Mouse (Mus musculus) MEL (cell line): ENCODE results near the gene N4bp2l2. TPM values are rescaled to one million over a fixed set of nuclear protein-coding genes. Genes with fewer than 3 reads are reported as not detected.

Source experiments
- DNase-seq: peaks from one replicate; pipeline ENCODE4 v3.0.0; 2011; ENCODE audit warnings: low read depth, low spot score
- H3K27ac ChIP-seq: 2 replicates; pipeline ENCODE4 v1.5.1; 2012; ENCODE audit warnings: low read depth, mild to moderate bottlenecking, control low read depth, low read length, moderate library complexity; ENCODE audit not compliant: control insufficient read depth
- H3K27me3 ChIP-seq, 2 experiments: fragments of 150-350 bp in 1 of 2; sonication (generic) in 1 of 2; 2 replicates each; pipeline ENCODE4 v1.6.1; 2012; ENCODE audit warnings: low read length in 2 of 2, mild to moderate bottlenecking in 2 of 2, improper control_type of control experiment in 1 of 2, moderate library complexity in 1 of 2; ENCODE audit not compliant: insufficient read depth in 2 of 2, control insufficient read depth in 1 of 2
- H3K36me3 ChIP-seq, 2 experiments: 2 replicates each; pipeline ENCODE4 v1.6.1; 2012 to 2014; ENCODE audit warnings: low read length in 2 of 2, improper control_type of control experiment in 1 of 2, inconsistent platforms in 1 of 2, mild to moderate bottlenecking in 1 of 2; ENCODE audit not compliant: insufficient read depth in 2 of 2, control insufficient read depth in 1 of 2
- H3K4me1 ChIP-seq, 2 experiments: fragments of 150-350 bp in 1 of 2; sonication (generic) in 1 of 2; 2 replicates each; pipeline ENCODE4 v1.6.1; 2012; ENCODE audit warnings: low read length in 2 of 2, improper control_type of control experiment in 1 of 2, mild to moderate bottlenecking in 1 of 2; ENCODE audit not compliant: insufficient read depth in 2 of 2, control insufficient read depth in 1 of 2
- H3K4me3 ChIP-seq, 2 experiments: fragments of 150-350 bp in 1 of 2; sonication (generic) in 1 of 2; 2 replicates each; pipeline ENCODE4 v1.5.1; 2012; ENCODE audit warnings: low read depth in 2 of 2, low read length in 2 of 2, mild to moderate bottlenecking in 2 of 2, moderate library complexity in 2 of 2, control low read depth in 1 of 2, improper control_type of control experiment in 1 of 2; ENCODE audit not compliant: control insufficient read depth in 1 of 2, insufficient read depth in 1 of 2
- H3K79me2 ChIP-seq: 2 replicates; pipeline ENCODE4 v1.6.1; 2012; ENCODE audit warnings: mild to moderate bottlenecking, low read length, moderate library complexity; ENCODE audit not compliant: control insufficient read depth, poor library complexity, insufficient read depth
- H3K9ac ChIP-seq: 2 replicates; pipeline ENCODE4 v1.6.1; 2012; ENCODE audit warnings: low read depth, mild to moderate bottlenecking, control low read depth, low read length, moderate library complexity; ENCODE audit not compliant: control insufficient read depth, poor library complexity, severe bottlenecking
- H3K9me3 ChIP-seq: fragments of 150-350 bp; sonication (generic); replicated peaks from 2 replicates; pipeline ENCODE4 v1.6.1; 2012; ENCODE audit warnings: mild to moderate bottlenecking, low read length, improper control_type of control experiment, moderate library complexity; ENCODE audit not compliant: insufficient read depth
- CHD2 ChIP-seq: IDR thresholded peaks from 2 replicates; pipeline ENCODE4 v1.6.1; 2011; ENCODE audit warnings: low read length, improper control_type of control experiment
- ELF1 ChIP-seq: IDR thresholded peaks from 2 replicates; pipeline ENCODE4 v1.6.1; 2014; ENCODE audit warnings: low read depth, mild to moderate bottlenecking, inconsistent platforms, low read length, improper control_type of control experiment, moderate library complexity
- HCFC1 ChIP-seq: IDR thresholded peaks from 2 replicates; pipeline ENCODE4 v1.6.1; 2012; ENCODE audit warnings: low read depth, mild to moderate bottlenecking, inconsistent platforms, low read length, improper control_type of control experiment, moderate library complexity
- JUND ChIP-seq: IDR thresholded peaks from 2 replicates; pipeline ENCODE4 v1.6.1; 2011; ENCODE audit warnings: low read depth, mild to moderate bottlenecking, improper control_type of control experiment, low read length
- MAX ChIP-seq: IDR thresholded peaks from 2 replicates; pipeline ENCODE4 v1.6.1; 2011; ENCODE audit warnings: low read length, improper control_type of control experiment
- MAZ ChIP-seq: IDR thresholded peaks from 2 replicates; pipeline ENCODE4 v1.6.1; 2012; ENCODE audit warnings: low read depth, mild to moderate bottlenecking, inconsistent platforms, low read length, improper control_type of control experiment
- MEF2A ChIP-seq: IDR thresholded peaks from 2 replicates; pipeline ENCODE4 v1.6.1; 2014; ENCODE audit warnings: low read depth, mild to moderate bottlenecking, inconsistent platforms, low read length, improper control_type of control experiment; ENCODE audit not compliant: poor library complexity, insufficient replicate concordance, severe bottlenecking; ENCODE audit errors: extremely low read depth
- MXI1 ChIP-seq: IDR thresholded peaks from 2 replicates; pipeline ENCODE4 v1.6.1; 2011; ENCODE audit warnings: mild to moderate bottlenecking, low read depth, low read length, improper control_type of control experiment
- NELFE ChIP-seq: IDR thresholded peaks from 2 replicates; pipeline ENCODE4 v1.6.1; 2011; ENCODE audit warnings: low read depth, low read length, improper control_type of control experiment
- NRF1 ChIP-seq: IDR thresholded peaks from 2 replicates; pipeline ENCODE4 v1.6.1; 2014; ENCODE audit warnings: low read depth, mild to moderate bottlenecking, inconsistent platforms, low read length, improper control_type of control experiment, moderate library complexity; ENCODE audit not compliant: poor library complexity, insufficient read depth, severe bottlenecking
- POLR2A ChIP-seq, 2 experiments: IDR thresholded peaks; 2 replicates each; pipeline ENCODE4 v1.6.1; 2011 to 2012; ENCODE audit warnings: low read length in 2 of 2, mild to moderate bottlenecking in 2 of 2, control low read depth in 1 of 2, improper control_type of control experiment in 1 of 2, low read depth in 1 of 2, moderate library complexity in 1 of 2; ENCODE audit not compliant: control insufficient read depth in 1 of 2, insufficient read depth in 1 of 2, poor library complexity in 1 of 2
- RCOR1 ChIP-seq: IDR thresholded peaks from 2 replicates; pipeline ENCODE4 v1.6.1; 2012; ENCODE audit warnings: low read depth, mild to moderate bottlenecking, inconsistent platforms, low read length, improper control_type of control experiment
- SIN3A ChIP-seq: IDR thresholded peaks from 2 replicates; pipeline ENCODE4 v1.6.1; 2012; ENCODE audit warnings: low read length, improper control_type of control experiment, inconsistent platforms
- SMC3 ChIP-seq: IDR thresholded peaks from 2 replicates; pipeline ENCODE4 v1.6.1; 2011; ENCODE audit warnings: low read depth, low read length, improper control_type of control experiment
- TBP ChIP-seq: IDR thresholded peaks from 2 replicates; pipeline ENCODE4 v1.8.0; 2011; ENCODE audit warnings: low read depth, low read length, improper control_type of control experiment
- TCF12 ChIP-seq: IDR thresholded peaks from 2 replicates; pipeline ENCODE4 v1.6.1; 2014; ENCODE audit warnings: low read depth, mild to moderate bottlenecking, inconsistent platforms, low read length, improper control_type of control experiment, moderate library complexity
- UBTF ChIP-seq: IDR thresholded peaks from 2 replicates; pipeline ENCODE4 v1.6.1; 2012; ENCODE audit warnings: low read depth, mild to moderate bottlenecking, inconsistent platforms, low read length, improper control_type of control experiment, moderate library complexity, borderline replicate concordance; ENCODE audit not compliant: insufficient read depth
- USF1 ChIP-seq: IDR thresholded peaks from 2 replicates; pipeline ENCODE4 v1.6.1; 2014; ENCODE audit warnings: low read depth, mild to moderate bottlenecking, inconsistent platforms, low read length, improper control_type of control experiment, moderate library complexity
- USF2 ChIP-seq, 2 experiments: IDR thresholded peaks; 2 replicates each; pipeline ENCODE4 v1.6.1; 2011 to 2012; ENCODE audit warnings: improper control_type of control experiment in 2 of 2, low read length in 2 of 2, borderline replicate concordance in 1 of 2, inconsistent platforms in 1 of 2, low read depth in 1 of 2, mild to moderate bottlenecking in 1 of 2; ENCODE audit not compliant: insufficient read depth in 1 of 2
- ZC3H11A ChIP-seq: IDR thresholded peaks from 2 replicates; pipeline ENCODE4 v1.6.1; 2012; ENCODE audit warnings: low read depth, mild to moderate bottlenecking, inconsistent platforms, low read length, improper control_type of control experiment
- ZMIZ1 ChIP-seq: IDR thresholded peaks from 2 replicates; pipeline ENCODE4 v1.6.1; 2012; ENCODE audit warnings: low read depth, mild to moderate bottlenecking, inconsistent platforms, low read length, improper control_type of control experiment, moderate library complexity
- polyA plus RNA-seq, 2 experiments: library from polyadenylated mRNA; stranded (reverse) in 1 of 2; unstranded in 1 of 2; fragments of >175 nt in 1 of 2; fragments of >200 nt in 1 of 2; gene quantifications; 2 replicates each; pipeline versions ENCODE4 v1.2.1 to v1.2.4; 2012; ENCODE audit warnings: low replicate concordance in 2 of 2, low read depth in 1 of 2; ENCODE audit not compliant: insufficient read length in 2 of 2, insufficient read depth in 1 of 2, missing spikeins in 1 of 2
- total RNA-seq: library from RNA; depleted of rRNA; stranded (reverse); fragments of 300-350 nt; gene quantifications from 2 replicates; pipeline ENCODE4 v1.2.3, GENCODE M21; 2012

Gene N4bp2l2
- total and polyA plus RNA-seq, 3 experiments, result 67.5 to 74.9 TPM; not detected in 1

- TF ChIP-seq JUND (no peak), MEF2A (no peak), RCOR1 (no peak)
These were observed 70.5 kb downstream of the N4bp2l2 start (continued) for GRCm38 (mm10) chr5:150595366-150596016.

DNA sequence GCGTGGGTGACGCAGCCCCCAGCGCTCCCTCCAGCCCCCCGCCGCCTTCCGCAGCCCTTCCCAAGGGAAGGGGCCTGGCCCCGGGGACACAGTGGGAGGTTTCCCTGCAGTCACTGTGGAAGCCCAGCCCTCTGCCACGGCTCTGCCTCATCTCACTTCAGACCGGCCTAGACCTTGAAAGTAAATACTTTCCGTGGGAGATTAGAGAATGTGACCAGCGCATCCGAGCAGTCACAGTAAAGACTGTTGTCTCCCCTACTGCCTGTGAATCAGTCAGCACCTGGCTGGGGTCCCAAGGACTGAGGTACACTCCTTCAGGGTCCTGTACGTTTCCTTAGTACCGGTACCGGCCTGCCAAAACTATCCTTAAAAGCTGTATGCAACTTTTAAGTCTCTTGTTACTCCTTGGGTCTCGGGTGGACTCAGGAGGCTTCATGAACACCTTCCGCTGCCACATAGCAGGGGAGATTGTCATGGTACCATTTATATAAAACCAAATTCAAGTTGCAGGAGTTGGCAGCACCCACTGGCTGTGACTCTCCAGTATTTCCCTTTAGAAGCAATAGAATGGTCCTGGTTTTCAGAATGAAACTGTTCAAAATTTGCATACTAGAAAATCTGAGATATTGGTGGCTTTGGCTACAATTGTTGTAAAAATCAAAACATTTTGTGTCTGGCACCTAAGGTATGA lies 71.2 kb downstream of the N4bp2l2 start:
- peak overlapping the region; percentile 4; the same call in 1 of the 2 replicates for H3K27ac ChIP-seq
- H3K4me3 ChIP-seq, result peak overlapping the region; percentile 62 to 80
- H3K4me1 ChIP-seq, result peaks cover 16 to 19% of the 10 kb centered on the region in 2 experiments
- H3K9me3 ChIP-seq, result no peaks in the 10 kb centered on the region
- peaks cover 0 to 25% of the 10 kb centered on the region in 2 experiments; a peak in 2 of 4 replicates for H3K36me3 ChIP-seq
- TF ChIP-seq RCOR1, result no peak
- no peak for TF ChIP-seq ZMIZ1
- TF ChIP-seq HCFC1, result 0 out of 2 replicates have a peak, but pooled peaks have one; percentile 4
- TF ChIP-seq UBTF, result 0 out of 2 replicates have a peak, but pooled peaks have one; percentile 7
- no peak; the same call in 1 of the 2 replicates for TF ChIP-seq NELFE
- no peak for TF ChIP-seq TCF12
- no peak for TF ChIP-seq SMC3
- TF ChIP-seq TBP, result no peak
- TF ChIP-seq ELF1, result no peak
- TF ChIP-seq POLR2A (IDR thresholded peaks at IDR 0.05; ENCODE audit: control insufficient read depth in 1 of 2, insufficient read depth in 1 of 2, low read depth in 1 of 2, low read length in 2 of 2, poor library complexity in 1 of 2), result no peak
- no peaks in the 10 kb centered on the region for H3K27me3 ChIP-seq
- DNase-seq, result peak; percentile 66
- peak overlapping the region; percentile 83 for H3K9ac ChIP-seq
- H3K79me2 ChIP-seq, result peaks cover 10% of the 10 kb centered on the region; the same call in 1 of the 2 replicates

- H3K9ac ChIP-seq, result peak overlapping the region; percentile 83
- DNase-seq, result peak; percentile 72
- peak overlapping the region; percentile 77 for H3K27ac ChIP-seq
- peaks cover 10% of the 10 kb centered on the region; the same call in 1 of the 2 replicates for H3K79me2 ChIP-seq
- TF ChIP-seq JUND (no peak), ZC3H11A (no peak), SIN3A (peak; percentile 81; the same call in 1 of the 2 replicates), USF1 (peak; percentile 83), HCFC1 (0 out of 2 replicates have a peak, but pooled peaks have one; percentile 26), POLR2A (IDR thresholded peaks at IDR 0.05; ENCODE audit: control insufficient read depth in 1 of 2, insufficient read depth in 1 of 2, low read depth in 1 of 2, low read length in 2 of 2, poor library complexity in 1 of 2) (peak in 1 of 2 experiments; percentile 9; a peak in 1 of 4 replicates), TCF12 (0 out of 2 replicates have a peak, but pooled peaks have one; percentile 16), MEF2A (no peak), UBTF (peak; percentile 32; the same call in 1 of the 2 replicates), USF2 (IDR thresholded peaks at IDR 0.05; ENCODE audit: borderline replicate concordance in 1 of 2, insufficient read depth in 1 of 2, low read depth in 1 of 2, low read length in 2 of 2) (no peak), MXI1 (peak; percentile 91), CHD2 (no peak), MAX (peak; percentile 74; the same call in 1 of the 2 replicates), MAZ (peak; percentile 82; the same call in 1 of the 2 replicates), NRF1 (peak; percentile 52; the same call in 1 of the 2 replicates)
- H3K4me1 ChIP-seq, result peaks cover 16 to 19% of the 10 kb centered on the region in 2 experiments
- H3K9me3 ChIP-seq, result no peaks in the 10 kb centered on the region
- no peaks in the 10 kb centered on the region for H3K27me3 ChIP-seq
- peak overlapping the region; percentile 62 to 80 for H3K4me3 ChIP-seq
- H3K36me3 ChIP-seq, result peaks cover 0 to 25% of the 10 kb centered on the region in 2 experiments; a peak in 2 of 4 replicates
These were observed 72.0 kb downstream of the N4bp2l2 start for GRCm38 (mm10) chr5:150593756-150594648.
